Mouse (Mus musculus) lung, postnatal 4 days (tissue): Measurements from ENCODE around the gene Tnip3.

Experiments used
- DNase-seq, 2 experiments: peaks; one replicate each; pipeline ENCODE4 v3.0.0; 2021

The Tnip3 gene

GRCm38 (mm10) chr6:65651376-65651775, 126.3 kb downstream of the Tnip3 start:
- no peak for DNase-seq

- DNase-seq = no peak
Measured at GRCm38 (mm10) chr6:65661272-65661671, 136.2 kb downstream of the Tnip3 start.

- no peak for DNase-seq
Measured at GRCm38 (mm10) chr6:65662050-65662449, 136.9 kb downstream of the Tnip3 start.

GRCm38 (mm10) chr6:65663990-65664389, 138.9 kb downstream of the Tnip3 start:
- DNase-seq = no peak

GRCm38 (mm10) chr6:65666295-65666694, 141.2 kb downstream of the Tnip3 start:
- DNase-seq = no peak

GRCm38 (mm10) chr6:65669971-65670370, 144.9 kb downstream of the Tnip3 start:
- DNase-seq = peak in 1 of 2 experiments; percentile 22

- DNase-seq = peak; percentile 8 to 34
Measured at GRCm38 (mm10) chr6:65670981-65671411, 145.9 kb downstream of the Tnip3 start.

- DNase-seq = peak; percentile 79 to 87
Measured at GRCm38 (mm10) chr6:65671451-65671850, 146.3 kb downstream of the Tnip3 start, which contains the start of gene Ndnf. Gene Ndnf, plus strand, starts transcription at chr6:65671590.

GRCm38 (mm10) chr6:65672131-65673031, 147.3 kb downstream of the Tnip3 start:
- peak; percentile 39 to 43 for DNase-seq
